Mouse (Mus musculus) c-Kit-positive CD71-positive TER-119-negative erythroid progenitor cells, embryonic 14.5 days (primary cell): ENCODE results near the gene Olfr616.
"Not testable (repeated sequence)": the region's sequence is repeated elsewhere in the genome, so short reads cannot be mapped to it uniquely, and the experiment has no call there.

Experiments used
- DNase-seq: peaks from one replicate; pipeline ENCODE4 v3.0.0-alpha.2; 2013; ENCODE audit warnings: low read depth

The Olfr616 gene

DNA sequence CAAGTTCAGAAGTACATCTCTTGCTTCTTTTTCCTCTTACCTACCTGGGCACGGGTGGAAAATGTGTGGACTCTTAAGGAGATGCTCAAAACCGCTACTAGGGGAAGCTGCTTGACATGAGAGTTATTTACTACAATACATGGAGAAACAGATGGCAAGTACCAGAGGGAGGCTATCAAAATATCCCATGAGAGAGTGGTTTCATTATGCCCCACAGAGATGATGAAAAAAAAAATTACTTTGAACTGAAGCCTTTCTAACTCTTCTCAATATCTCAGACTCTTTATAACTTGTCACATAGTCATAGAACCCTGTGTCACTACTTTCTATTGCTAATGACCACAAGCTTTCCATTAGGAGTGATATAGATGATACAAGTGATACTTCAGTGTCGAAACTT lies at the start of gene Olfr616:
TSS of gene Olfr616 (minus strand) at position 101 of the 400 bp plus-strand sequence.
- DNase-seq = no peak

- DNase-seq = no peak
These were observed 43.5 kb upstream of the Olfr616 start, which contains the start of gene Olfr620 for GRCm38 (mm10) chr7:103612434-103612833. TSS of gene Olfr620 (minus strand) at chr7:103612534.

- no peak for DNase-seq
These were observed 38.5 kb upstream of the Olfr616 start for GRCm38 (mm10) chr7:103607425-103607824.

DNA sequence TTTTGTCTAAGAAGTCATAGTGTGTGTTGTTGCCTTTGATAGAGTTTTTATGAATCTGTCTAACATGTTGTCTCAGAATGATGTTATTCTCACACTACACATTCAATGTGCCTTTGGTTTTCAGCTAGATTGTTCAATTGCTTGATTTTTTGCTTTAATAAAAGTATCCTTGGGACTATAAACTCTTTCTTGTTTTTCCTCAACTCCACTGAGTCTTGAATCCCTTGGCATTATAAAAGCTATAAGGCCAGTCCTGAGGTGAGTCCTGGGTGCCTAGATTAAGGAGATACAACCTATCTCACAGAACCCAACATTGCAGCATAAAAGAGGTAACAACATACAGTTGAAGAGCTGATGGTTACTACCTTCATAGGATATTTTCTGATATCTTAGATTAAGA lies 31.3 kb upstream of the Olfr616 start, which contains the start of gene Olfr619:
TSS of gene Olfr619 (plus strand) at position 301 of the 400 bp plus-strand sequence.
- DNase-seq = no peak

DNA sequence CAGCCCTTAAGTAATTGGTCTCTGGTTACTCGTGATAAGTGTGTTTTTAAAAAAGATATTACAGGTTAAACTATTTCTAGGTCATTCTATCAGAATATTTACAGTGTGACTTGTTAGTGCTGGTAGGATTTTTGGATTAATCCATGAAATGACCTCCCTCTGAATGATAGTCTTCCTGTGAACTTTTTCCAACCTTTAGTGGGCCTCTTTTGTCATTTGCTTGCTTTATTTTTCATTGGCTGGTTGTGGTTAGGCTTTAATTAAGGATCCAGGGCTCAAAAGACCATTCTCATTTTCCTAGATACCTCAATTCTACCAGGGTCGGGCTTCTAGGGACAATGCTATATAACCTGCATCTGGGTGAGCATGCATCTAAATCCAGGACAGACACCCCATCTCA lies 20.9 kb upstream of the Olfr616 start, which contains the start of gene Olfr618:
TSS of gene Olfr618 (plus strand) at position 301 of the 400 bp plus-strand sequence.
- no peak for DNase-seq

DNA sequence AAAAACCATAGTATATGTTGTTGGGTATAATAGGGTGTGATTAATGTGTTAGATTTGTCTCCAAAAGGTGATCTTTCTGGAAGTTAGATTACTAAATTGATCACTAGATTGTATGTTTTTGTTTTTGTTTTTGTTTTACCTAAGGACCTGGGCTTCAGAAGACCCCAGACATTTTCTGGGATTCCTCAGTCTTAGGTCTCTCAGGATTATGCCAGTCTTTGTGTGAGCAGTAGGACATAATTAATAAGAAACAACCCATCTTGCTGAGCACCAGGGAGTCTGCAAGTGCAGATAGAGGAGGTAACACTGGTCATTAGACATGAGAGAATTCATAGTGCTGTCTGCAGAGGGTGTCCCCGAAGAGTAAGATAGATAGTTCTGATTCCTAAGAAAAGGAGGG lies 3.8 kb upstream of the Olfr616 start, which contains the start of gene Olfr617:
TSS of gene Olfr617 (plus strand) at position 301 of the 400 bp plus-strand sequence.
- DNase-seq = no peak

DNA sequence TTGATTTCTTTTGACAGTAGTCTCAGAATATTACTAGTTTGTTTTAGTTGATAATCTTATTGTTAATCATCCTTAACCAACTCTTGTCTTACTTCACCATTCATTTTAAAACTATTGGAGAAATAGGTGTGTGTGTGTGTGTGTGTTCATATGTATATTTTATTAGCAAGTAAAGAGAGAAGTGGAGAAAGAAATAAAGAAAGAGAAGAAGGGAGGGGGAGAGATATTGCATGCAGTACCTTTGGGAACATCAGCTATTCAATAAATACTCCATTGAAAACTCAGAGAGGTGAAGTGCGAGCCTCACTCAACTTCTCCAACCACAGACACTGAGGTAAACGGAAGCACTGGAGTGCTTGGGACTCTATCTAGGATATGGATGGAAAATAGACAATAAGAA lies 13.2 kb downstream of the Olfr616 start, which contains the start of gene Olfr615:
TSS of gene Olfr615 (plus strand) at position 301 of the 400 bp plus-strand sequence.
- no peak for DNase-seq

- DNase-seq = no peak
These were observed 21.2 kb downstream of the Olfr616 start, which contains the start of gene Olfr613 for GRCm38 (mm10) chr7:103547774-103548173. TSS of gene Olfr613 (plus strand) at chr7:103548074.

GRCm38 (mm10) chr7:103542617-103543016 lies 26.3 kb downstream of the Olfr616 start, which contains the start of gene Olfr612:
TSS of gene Olfr612 (minus strand) at chr7:103542717.
- DNase-seq = not testable (repeated sequence)

DNA sequence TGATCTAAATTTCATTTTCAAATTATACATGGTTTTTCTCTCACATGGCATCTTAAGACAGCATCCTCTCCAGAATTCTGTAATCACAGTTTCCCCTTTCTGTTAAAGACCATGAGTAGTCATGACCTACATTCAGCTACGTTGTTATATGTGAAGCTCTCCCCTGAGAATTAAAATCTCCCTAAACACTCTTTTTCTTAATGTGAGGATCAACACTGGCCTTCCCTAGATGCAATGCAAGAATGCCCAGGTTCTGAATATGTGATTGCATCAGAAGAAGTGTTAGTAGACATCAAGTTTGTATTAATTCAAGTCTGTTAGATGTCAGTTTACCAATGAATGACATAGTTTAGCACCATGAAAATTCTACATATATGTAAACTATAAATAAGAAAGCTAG lies 48.2 kb downstream of the Olfr616 start, which contains the start of gene Olfr611:
TSS of gene Olfr611 (minus strand) at position 101 of the 400 bp plus-strand sequence.
- not testable (repeated sequence) for DNase-seq
